Mouse (Mus musculus) forebrain, postnatal 0 days (tissue): ENCODE data around the gene Bdnf. TPM values are rescaled to one million over a fixed set of nuclear protein-coding genes. Genes with fewer than 3 reads are reported as not detected.

ENCODE experiments used
- ATAC-seq: fragments of 200-750 bp; cut with Nextera tagmentation; 2 replicates; pipeline ENCODE4 v1.8.0; 2017; ENCODE audit warnings: mild to moderate bottlenecking, moderate library complexity
- DNase-seq: peaks from one replicate; pipeline ENCODE4 v3.0.0-alpha.2; 2015
- H3K27ac ChIP-seq: fragments of 300-500 bp; sonication (generic); 2 replicates; pipeline ENCODE4 v1.5.1; 2014; ENCODE audit warnings: low read depth, mild to moderate bottlenecking, antibody characterized with exemption, low read length, moderate library complexity, mixed read lengths
- H3K27me3 ChIP-seq: fragments of 300-500 bp; sonication (generic); 2 replicates; pipeline ENCODE4 v1.6.1; 2014; ENCODE audit warnings: mild to moderate bottlenecking, low read length, mixed read lengths; ENCODE audit not compliant: insufficient read depth
- H3K36me3 ChIP-seq: fragments of 300-500 bp; sonication (generic); 2 replicates; pipeline ENCODE4 v1.6.1; 2014; ENCODE audit warnings: mild to moderate bottlenecking, moderate library complexity; ENCODE audit not compliant: insufficient read depth
- H3K4me1 ChIP-seq: fragments of 300-500 bp; sonication (generic); 2 replicates; pipeline ENCODE4 v1.6.1; 2014; ENCODE audit warnings: antibody characterized with exemption; ENCODE audit not compliant: insufficient read depth
- H3K4me2 ChIP-seq: fragments of 300-500 bp; sonication (generic); 2 replicates; pipeline ENCODE4 v1.6.1; 2014; ENCODE audit warnings: low read depth, mild to moderate bottlenecking, moderate library complexity
- H3K4me3 ChIP-seq: fragments of 300-500 bp; sonication (generic); 2 replicates; pipeline ENCODE4 v1.5.1; 2014; ENCODE audit warnings: low read depth, low read length, mixed read lengths
- H3K9ac ChIP-seq: fragments of 300-500 bp; sonication (generic); 2 replicates; pipeline ENCODE4 v1.6.1; 2014; ENCODE audit warnings: mild to moderate bottlenecking
- H3K9me3 ChIP-seq: fragments of 300-500 bp; sonication (generic); 2 replicates; pipeline ENCODE4 v1.6.1; 2016; ENCODE audit warnings: low read length
- CTCF ChIP-seq: sonication (generic); IDR thresholded peaks from 2 replicates; pipeline ENCODE4 v1.5.1; 2016; ENCODE audit warnings: antibody characterized with exemption, control low read depth, low read depth
- WGBS: fragments of 180-500 bp; shearing (Covaris S2); extraction: QIAGEN DNeasy Blood & Tissue Kit; methylation state at CpG from one replicate; pipeline ENCODE4 v1.1.7; 2014; 5-methylcytosine and 5-hydroxymethylcytosine counted together
- polyA plus RNA-seq: library from polyadenylated mRNA; unstranded; fragments of >200 nt; fragmentation: Nextera tagmentation; extraction: Ambion mirVana; gene quantifications from 2 replicates; pipeline ENCODE4 v1.2.1, GENCODE M21; 2015
- total RNA-seq: library from RNA; depleted of rRNA; stranded (reverse); fragments of >200 nt; gene quantifications from 2 replicates; pipeline ENCODE4 v1.2.3, GENCODE M21; 2014

Bdnf gene
- total and polyA plus RNA-seq, 2 experiments from 2014 or later, result 6.0 to 8.0 TPM

GRCm38 (mm10) chr2:109733201-109734039, 58.9 kb downstream of the Bdnf start:
- Histone ChIP-seq H3K4me1 (no peaks in the 10 kb centered on the region), H3K27me3 (no peaks in the 10 kb centered on the region), H3K4me3 (no peak overlapping the region), H3K36me3 (no peaks in the 10 kb centered on the region), H3K9ac (no peak overlapping the region), H3K4me2 (no peak overlapping the region), H3K9me3 (no peaks in the 10 kb centered on the region), H3K27ac (no peak overlapping the region)
- DNase-seq (no peak), ATAC-seq (no peak)
- no peak for TF ChIP-seq CTCF
- 49% methylated on average over 9 of the region's 9 CpGs for WGBS

GRCm38 (mm10) chr2:109734228-109734627, 59.7 kb downstream of the Bdnf start:
- no peaks in the 10 kb centered on the region for H3K36me3 ChIP-seq
- ATAC-seq, result no peak

GRCm38 (mm10) chr2:109734666-109735065, 60.2 kb downstream of the Bdnf start:
- no peak for TF ChIP-seq CTCF
- Histone ChIP-seq H3K27me3 (no peaks in the 10 kb centered on the region), H3K27ac (no peak overlapping the region), H3K36me3 (no peaks in the 10 kb centered on the region), H3K4me1 (no peaks in the 10 kb centered on the region), H3K9me3 (no peaks in the 10 kb centered on the region), H3K4me2 (no peak overlapping the region), H3K9ac (no peak overlapping the region), H3K4me3 (no peak overlapping the region)
- ATAC-seq (no peak), DNase-seq (no peak)
- WGBS, result 94% methylated on average over 6 of the region's 6 CpGs

More at GRCm38 (mm10) chr2:109734228-109734627, 59.7 kb downstream of the Bdnf start:
- Histone ChIP-seq H3K27me3 (no peaks in the 10 kb centered on the region), H3K4me3 (no peak overlapping the region), H3K9me3 (no peaks in the 10 kb centered on the region), H3K4me1 (no peaks in the 10 kb centered on the region), H3K4me2 (no peak overlapping the region), H3K27ac (no peak overlapping the region), H3K9ac (no peak overlapping the region)
- TF ChIP-seq CTCF, result no peak
- whole genome bisulfite sequencing, result 92% methylated on average over 3 of the region's 3 CpGs
- no peak for DNase-seq

- no peak for ATAC-seq
- H3K9ac ChIP-seq, result no peak overlapping the region
- no peak for TF ChIP-seq CTCF
- H3K4me1 ChIP-seq, result no peaks in the 10 kb centered on the region
- no peak overlapping the region for H3K27ac ChIP-seq
- no peaks in the 10 kb centered on the region for H3K27me3 ChIP-seq
- 55% methylated on average over 7 of the region's 7 CpGs for WGBS
- no peaks in the 10 kb centered on the region for H3K36me3 ChIP-seq
- no peak for DNase-seq
- no peak overlapping the region for H3K4me3 ChIP-seq
- H3K4me2 ChIP-seq, result no peak overlapping the region
- no peaks in the 10 kb centered on the region for H3K9me3 ChIP-seq
Measured at GRCm38 (mm10) chr2:109735347-109735746, 60.8 kb downstream of the Bdnf start.

- H3K9me3 ChIP-seq, result no peaks in the 10 kb centered on the region
- no peak overlapping the region for H3K27ac ChIP-seq
- H3K9ac ChIP-seq, result no peak overlapping the region
- ATAC-seq (no peak), DNase-seq (no peak)
- H3K36me3 ChIP-seq, result no peaks in the 10 kb centered on the region
- TF ChIP-seq CTCF, result no peak
- no peaks in the 10 kb centered on the region for H3K27me3 ChIP-seq
- WGBS, result 87% methylated on average over 2 of the region's 2 CpGs
- H3K4me2 ChIP-seq, result no peak overlapping the region
- H3K4me1 ChIP-seq, result no peaks in the 10 kb centered on the region
- no peak overlapping the region for H3K4me3 ChIP-seq
Measured at GRCm38 (mm10) chr2:109736306-109736705, 61.8 kb downstream of the Bdnf start.

- DNase-seq (no peak), ATAC-seq (no peak)
- no peaks in the 10 kb centered on the region for H3K36me3 ChIP-seq
- H3K4me3 ChIP-seq, result no peak overlapping the region
- 95% methylated on average over 2 of the region's 2 CpGs for WGBS
- H3K27ac ChIP-seq, result no peak overlapping the region
- no peaks in the 10 kb centered on the region for H3K4me1 ChIP-seq
- no peak for TF ChIP-seq CTCF
- H3K9ac ChIP-seq, result no peak overlapping the region
- no peaks in the 10 kb centered on the region for H3K9me3 ChIP-seq
- no peak overlapping the region for H3K4me2 ChIP-seq
- H3K27me3 ChIP-seq, result no peaks in the 10 kb centered on the region
Measured at GRCm38 (mm10) chr2:109738331-109738730, 63.8 kb downstream of the Bdnf start.

GRCm38 (mm10) chr2:109743208-109743960, 68.9 kb downstream of the Bdnf start:
- Histone ChIP-seq H3K9me3 (no peaks in the 10 kb centered on the region), H3K9ac (no peak overlapping the region), H3K4me2 (no peak overlapping the region), H3K36me3 (no peaks in the 10 kb centered on the region), H3K27me3 (no peaks in the 10 kb centered on the region), H3K4me1 (no peaks in the 10 kb centered on the region), H3K27ac (no peak overlapping the region), H3K4me3 (no peak overlapping the region)
- ATAC-seq (peak; percentile 10; the same call in 1 of the 2 replicates), DNase-seq (no peak)
- 31% methylated on average over 3 of the region's 3 CpGs for WGBS
- TF ChIP-seq CTCF, result no peak
